Mouse (Mus musculus) cortical plate, adult 2 months (tissue): ENCODE measurements at regions not wholly inside any gene's neighbourhood (a gene's known extent, or its start where the extent isn't known, plus 50 kb on each side); places are given as distances from the start of the nearest gene placed in this dataset.

Source experiments
- CTCF ChIP-seq: fragments of 200-500 bp; IDR thresholded peaks from 2 replicates; pipeline ENCODE4 v1.5.1; 2011; ENCODE audit warnings: mild to moderate bottlenecking, control low read depth, low read length; ENCODE audit not compliant: insufficient read depth; ENCODE audit errors: extremely low read depth
- POLR2A ChIP-seq: fragments of 200-500 bp; IDR thresholded peaks from 2 replicates; pipeline ENCODE4 v1.6.1; 2011; ENCODE audit warnings: mild to moderate bottlenecking, low read length, control low read depth; ENCODE audit not compliant: insufficient read depth; ENCODE audit errors: extremely low read depth

- TF ChIP-seq CTCF (no peak), POLR2A (no peak)
Observed at GRCm38 (mm10) chr2:92733403-92733802, 133.9 kb downstream of the Chst1 start.
